Mouse (Mus musculus) midbrain, embryonic 10.5 days (tissue): Measurements from ENCODE around the gene Itpr3. TPM values are rescaled to one million over a fixed set of nuclear protein-coding genes. Genes with fewer than 3 reads are reported as not detected.

Experiments
- DNase-seq: peaks from one replicate; pipeline ENCODE4 v3.0.0-alpha.2; 2017; ENCODE audit warnings: low spot score
- H3K27ac ChIP-seq: fragments of 300-500 bp; sonication (generic); replicated peaks from 2 replicates; pipeline ENCODE4 v1.5.1; 2016; ENCODE audit warnings: mild to moderate bottlenecking
- H3K27me3 ChIP-seq: fragments of 300-500 bp; sonication (generic); 2 replicates; pipeline ENCODE4 v1.6.1; 2016; ENCODE audit warnings: low read depth, mild to moderate bottlenecking; ENCODE audit not compliant: poor library complexity, severe bottlenecking
- H3K36me3 ChIP-seq: fragments of 300-500 bp; sonication (generic); 2 replicates; pipeline ENCODE4 v1.6.1; 2016; ENCODE audit warnings: mild to moderate bottlenecking, moderate library complexity
- H3K4me1 ChIP-seq: fragments of 300-500 bp; sonication (generic); 2 replicates; pipeline ENCODE4 v1.6.1; 2016
- H3K4me3 ChIP-seq: fragments of 300-500 bp; sonication (generic); 2 replicates; pipeline ENCODE4 v1.5.1; 2016; ENCODE audit warnings: mild to moderate bottlenecking, moderate library complexity
- H3K9me3 ChIP-seq: fragments of 300-500 bp; sonication (generic); replicated peaks from 2 replicates; pipeline ENCODE4 v1.6.1; 2016; ENCODE audit warnings: mild to moderate bottlenecking
- WGBS: fragments of 180-500 bp; shearing (Covaris S2); methylation state at CpG from one replicate; pipeline ENCODE4 v1.1.7; 2016; 5-methylcytosine and 5-hydroxymethylcytosine counted together
- polyA plus RNA-seq: library from polyadenylated mRNA; unstranded; fragments of >200 nt; fragmentation: Nextera tagmentation; extraction: Ambion mirVana; gene quantifications from 2 replicates; pipeline ENCODE4 v1.2.1, GENCODE M21; 2016

The Itpr3 gene
- polyA plus RNA-seq, 1 experiment from 2014 or later = 1.0 TPM

DNA sequence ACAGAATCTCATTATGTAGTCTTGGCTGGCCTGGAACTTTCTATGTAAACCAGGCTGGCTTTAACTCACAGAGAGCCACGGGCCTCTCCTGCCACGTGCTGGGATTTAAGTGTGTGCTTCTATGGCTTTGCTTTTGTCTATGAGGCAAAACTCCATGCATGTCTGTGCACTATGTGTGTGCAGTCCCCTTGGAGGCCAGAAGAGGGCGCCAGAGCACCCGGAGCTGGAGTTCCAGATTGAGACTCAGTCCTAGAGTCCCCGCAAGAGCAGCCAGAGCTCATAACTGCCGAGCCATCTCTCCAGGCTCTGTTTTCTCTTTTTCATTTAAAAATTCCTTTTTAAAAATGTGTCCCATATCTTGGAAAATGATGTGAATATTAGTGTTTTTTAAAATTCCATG lies 20.8 kb downstream of the Itpr3 start:
- H3K4me1 ChIP-seq = peaks cover 19% of the 10 kb centered on the region
- 79% methylated on average over 6 of the region's 6 CpGs for WGBS
- H3K36me3 ChIP-seq = no peaks in the 10 kb centered on the region
- no peak overlapping the region for H3K4me3 ChIP-seq
- no peaks in the 10 kb centered on the region for H3K27me3 ChIP-seq
- no peak for DNase-seq
- peaks cover 7% of the 10 kb centered on the region; the same call in 1 of the 2 replicates for H3K9me3 ChIP-seq
- no peak overlapping the region for H3K27ac ChIP-seq

DNA sequence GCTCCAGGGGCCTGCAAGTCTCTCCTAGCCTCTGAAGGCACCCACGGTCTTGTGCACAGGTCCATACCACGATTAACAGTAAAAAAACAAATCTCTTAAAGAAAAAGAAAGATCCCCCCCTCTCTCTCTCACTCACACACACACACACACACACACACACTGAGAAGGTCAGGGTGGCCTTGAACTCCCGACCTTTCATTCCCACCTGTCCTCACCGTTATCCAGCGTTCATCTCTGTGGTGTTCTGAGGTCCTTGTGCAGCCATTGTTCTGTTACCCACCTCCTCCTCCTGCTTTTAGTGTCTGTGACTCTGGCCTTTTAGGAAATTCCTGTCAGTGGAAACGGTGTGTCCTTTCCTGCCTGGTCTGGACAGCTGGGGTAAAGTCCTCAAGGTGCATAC lies 21.4 kb downstream of the Itpr3 start:
- no peaks in the 10 kb centered on the region for H3K36me3 ChIP-seq
- no peaks in the 10 kb centered on the region for H3K27me3 ChIP-seq
- no peak overlapping the region for H3K27ac ChIP-seq
- WGBS = 88% methylated on average over 6 of the region's 6 CpGs
- DNase-seq = no peak
- H3K4me3 ChIP-seq = no peak overlapping the region
- peaks cover 23% of the 10 kb centered on the region for H3K4me1 ChIP-seq
- peaks cover 7% of the 10 kb centered on the region; the same call in 1 of the 2 replicates for H3K9me3 ChIP-seq

DNA sequence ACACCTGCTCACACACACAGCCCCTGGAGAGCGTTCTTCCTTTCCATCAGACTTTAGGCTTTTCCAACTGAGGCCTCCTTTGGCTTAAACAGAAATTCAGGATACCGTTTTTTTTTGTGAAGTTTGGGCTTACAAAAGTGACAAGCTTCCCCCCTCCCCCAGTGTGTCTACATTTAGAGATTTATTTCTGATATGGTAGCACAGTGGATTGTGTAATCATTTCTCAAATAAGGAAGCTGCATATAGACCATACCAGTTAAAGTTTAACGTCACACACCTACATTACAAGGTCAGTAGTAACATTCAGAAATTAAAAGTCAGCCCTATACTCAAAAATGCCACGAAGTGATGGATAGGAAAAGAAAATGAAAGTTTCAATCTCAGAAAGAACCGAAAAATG lies 24.8 kb downstream of the Itpr3 start:
- Histone ChIP-seq H3K27ac (no peak overlapping the region), H3K36me3 (no peaks in the 10 kb centered on the region), H3K9me3 (peaks cover 7% of the 10 kb centered on the region; the same call in 1 of the 2 replicates), H3K4me3 (no peak overlapping the region), H3K4me1 (0 out of 2 replicates have a peak, but pooled peaks cover 11% of the 10 kb centered on the region), H3K27me3 (no peaks in the 10 kb centered on the region)
- 86% methylated on average over 5 of the region's 5 CpGs for WGBS
- no peak for DNase-seq

DNA sequence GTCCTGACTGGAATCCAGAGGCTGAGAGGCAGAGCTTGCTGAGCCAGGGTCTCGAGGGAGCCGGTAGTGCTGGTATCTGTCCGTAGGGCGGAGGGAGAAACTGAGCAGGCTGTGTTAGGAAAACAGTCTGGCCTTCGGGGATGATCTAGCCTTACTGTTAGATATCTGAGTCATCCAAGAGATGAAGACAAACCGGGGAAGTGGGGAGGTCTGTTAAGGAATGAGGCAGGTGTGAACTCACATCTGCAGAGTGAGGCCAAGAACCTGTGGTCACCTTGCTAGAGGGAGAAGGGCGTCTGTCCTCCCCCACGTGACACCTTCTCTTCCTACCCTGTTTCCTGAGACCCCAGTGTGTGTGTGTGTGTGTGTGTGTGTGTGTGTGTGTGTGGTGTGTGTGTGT lies 25.7 kb downstream of the Itpr3 start:
- H3K27ac ChIP-seq = no peak overlapping the region
- peaks cover 2% of the 10 kb centered on the region; the same call in 1 of the 2 replicates for H3K9me3 ChIP-seq
- no peaks in the 10 kb centered on the region for H3K36me3 ChIP-seq
- WGBS = 69% methylated on average over 8 of the region's 8 CpGs
- no peaks in the 10 kb centered on the region for H3K27me3 ChIP-seq
- H3K4me3 ChIP-seq = no peak overlapping the region
- no peak for DNase-seq
- H3K4me1 ChIP-seq = peaks cover 15% of the 10 kb centered on the region

DNA sequence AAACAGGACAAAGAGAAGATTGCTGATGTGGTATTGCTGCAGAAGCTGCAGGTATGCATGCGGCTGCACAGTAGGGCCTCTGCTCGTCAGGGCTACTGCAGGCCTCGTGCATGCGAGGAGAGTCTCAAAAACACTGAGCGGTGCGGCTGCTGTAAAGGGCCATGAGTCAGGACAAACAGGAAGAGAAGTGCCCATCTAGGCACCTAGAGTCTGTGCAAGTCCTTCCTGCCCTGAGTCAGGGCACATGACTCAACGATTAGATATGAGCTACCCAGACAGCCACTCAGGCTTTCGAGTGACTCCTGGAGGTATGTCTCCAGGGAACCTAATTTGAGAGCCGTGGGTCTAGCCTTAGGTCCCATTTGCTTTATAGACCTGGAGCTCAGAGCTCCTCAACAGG lies 26.5 kb downstream of the Itpr3 start:
- Histone ChIP-seq H3K4me1 (peaks cover 19% of the 10 kb centered on the region), H3K27ac (0 out of 2 replicates have a peak overlapping the region, but pooled peaks have one; percentile 25), H3K36me3 (no peaks in the 10 kb centered on the region), H3K27me3 (no peaks in the 10 kb centered on the region), H3K4me3 (no peak overlapping the region), H3K9me3 (no peaks in the 10 kb centered on the region)
- WGBS = 91% methylated on average over 9 of the region's 9 CpGs
- no peak for DNase-seq

DNA sequence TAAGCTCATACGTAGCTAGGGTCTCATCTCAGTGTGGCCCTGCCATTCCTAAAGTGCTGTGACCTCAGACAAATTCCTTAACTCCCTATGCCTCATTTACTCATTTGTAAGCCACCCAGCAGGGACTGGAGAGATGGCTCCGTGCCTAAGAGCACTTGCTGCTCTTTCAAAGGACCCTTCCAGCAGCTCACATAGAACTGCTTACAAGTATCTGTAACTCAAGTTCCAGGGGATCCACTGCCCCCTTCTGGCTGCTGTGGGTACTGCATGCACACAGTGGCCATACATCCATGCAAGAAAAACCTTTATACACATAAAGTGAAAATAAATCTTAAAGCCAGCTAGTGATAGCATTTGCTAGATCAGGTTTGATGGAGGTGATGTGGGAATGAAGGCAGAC lies 28.6 kb downstream of the Itpr3 start:
- no peaks in the 10 kb centered on the region for H3K27me3 ChIP-seq
- H3K4me3 ChIP-seq = no peak overlapping the region
- H3K4me1 ChIP-seq = peaks cover 19% of the 10 kb centered on the region
- no peaks in the 10 kb centered on the region for H3K9me3 ChIP-seq
- WGBS = 73% methylated on average over 2 of the region's 2 CpGs
- DNase-seq = peak; percentile 57
- H3K27ac ChIP-seq = no peak overlapping the region
- no peaks in the 10 kb centered on the region for H3K36me3 ChIP-seq

DNA sequence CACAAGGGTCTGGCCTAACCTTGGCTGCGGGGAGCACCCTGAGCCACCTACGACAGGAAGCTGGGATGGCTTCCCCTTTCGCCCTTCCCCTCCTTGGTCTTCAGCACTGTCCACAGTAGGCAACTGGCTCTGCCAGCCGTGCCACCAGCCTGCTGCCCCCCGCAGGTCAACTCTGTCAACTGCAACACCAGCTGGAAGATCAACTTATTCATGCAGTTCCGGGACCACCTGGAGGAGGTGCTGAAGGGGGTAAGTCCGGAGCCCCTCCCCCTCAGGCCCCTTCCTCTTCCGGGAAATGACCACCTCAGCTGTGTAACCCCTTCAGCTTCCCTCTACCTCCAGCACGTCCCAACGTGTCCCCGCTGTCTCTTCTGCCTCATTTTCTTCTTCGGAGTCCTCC lies 30.3 kb downstream of the Itpr3 start:
- Histone ChIP-seq H3K4me3 (no peak overlapping the region), H3K9me3 (no peaks in the 10 kb centered on the region), H3K36me3 (no peaks in the 10 kb centered on the region), H3K27me3 (no peaks in the 10 kb centered on the region), H3K4me1 (peaks cover 12% of the 10 kb centered on the region), H3K27ac (peak overlapping the region; percentile 71)
- 32% methylated on average over 12 of the region's 12 CpGs for WGBS
- DNase-seq = peak; percentile 52

DNA sequence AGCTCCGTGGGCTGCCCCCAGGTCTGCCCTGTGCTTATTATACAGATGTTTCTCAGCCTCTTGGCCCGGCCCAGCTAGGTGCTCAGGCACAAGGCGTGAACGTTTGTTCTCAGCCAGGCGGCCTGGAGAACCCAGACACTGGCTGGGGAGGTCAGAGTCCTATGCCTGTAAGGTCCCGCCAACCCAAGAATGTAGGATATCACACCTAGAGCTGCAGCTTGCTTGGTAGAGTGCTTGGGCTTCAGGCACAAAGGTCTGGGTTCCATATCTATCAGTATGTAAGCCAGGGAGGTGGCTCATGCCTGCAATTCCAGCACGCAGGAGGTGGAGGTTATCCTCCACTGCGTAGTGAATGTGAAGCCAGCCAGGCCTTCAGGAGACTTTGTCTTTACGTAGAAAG lies 33.0 kb downstream of the Itpr3 start:
- H3K27me3 ChIP-seq = no peaks in the 10 kb centered on the region
- no peaks in the 10 kb centered on the region for H3K9me3 ChIP-seq
- no peak overlapping the region for H3K4me3 ChIP-seq
- no peak overlapping the region for H3K27ac ChIP-seq
- 85% methylated on average over 9 of the region's 9 CpGs for WGBS
- no peak for DNase-seq
- H3K4me1 ChIP-seq = peaks cover 18% of the 10 kb centered on the region
- H3K36me3 ChIP-seq = no peaks in the 10 kb centered on the region

DNA sequence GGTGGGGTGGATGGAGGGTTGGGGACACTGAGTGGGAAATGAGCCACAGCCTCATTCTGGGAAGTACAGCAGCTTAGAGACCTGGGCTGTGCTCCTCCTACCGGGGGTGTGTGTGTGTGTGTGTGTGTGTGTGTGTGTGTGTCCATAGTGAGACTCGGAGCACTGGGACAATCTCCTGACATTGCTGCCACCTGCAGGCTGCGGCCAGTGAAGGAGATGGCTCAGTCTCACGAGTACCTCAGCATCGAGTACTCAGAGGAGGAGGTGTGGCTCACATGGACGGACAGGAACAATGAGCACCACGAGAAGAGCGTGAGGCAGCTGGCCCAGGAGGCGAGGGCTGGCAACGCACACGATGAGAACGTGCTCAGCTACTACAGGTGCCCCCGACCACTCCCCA lies 38.6 kb downstream of the Itpr3 start:
- H3K36me3 ChIP-seq = no peaks in the 10 kb centered on the region
- H3K4me1 ChIP-seq = peaks cover 28% of the 10 kb centered on the region
- 47% methylated on average over 13 of the region's 13 CpGs for WGBS
- no peaks in the 10 kb centered on the region for H3K27me3 ChIP-seq
- peak; percentile 41 for DNase-seq
- H3K4me3 ChIP-seq = no peak overlapping the region
- H3K27ac ChIP-seq = no peak overlapping the region
- no peaks in the 10 kb centered on the region for H3K9me3 ChIP-seq

DNA sequence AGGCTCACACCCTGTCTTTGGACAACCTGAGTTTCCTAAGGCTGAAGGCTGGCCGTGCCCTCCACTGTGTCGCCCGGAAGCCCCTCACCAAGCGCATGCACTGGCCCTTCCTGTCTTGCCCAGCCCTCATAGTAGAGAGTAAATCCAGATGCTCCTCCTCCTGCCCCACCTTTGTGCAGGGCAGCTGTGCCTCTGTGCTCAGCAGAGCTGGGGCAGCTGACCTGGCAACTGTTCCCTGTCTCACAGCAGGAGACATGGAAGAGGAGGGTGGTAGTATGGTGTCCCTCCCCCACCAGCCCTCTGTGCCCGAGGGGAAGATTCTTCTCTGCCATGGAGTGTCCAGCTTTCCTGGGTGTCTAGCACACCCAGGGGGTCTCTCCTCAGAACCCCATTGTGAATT lies 44.6 kb downstream of the Itpr3 start:
- WGBS = 83% methylated on average over 5 of the region's 5 CpGs
- H3K9me3 ChIP-seq = no peaks in the 10 kb centered on the region
- H3K27ac ChIP-seq = peak overlapping the region; percentile 28; the same call in 1 of the 2 replicates
- no peaks in the 10 kb centered on the region for H3K36me3 ChIP-seq
- DNase-seq = no peak
- H3K4me3 ChIP-seq = no peak overlapping the region
- H3K4me1 ChIP-seq = peaks cover 43% of the 10 kb centered on the region
- no peaks in the 10 kb centered on the region for H3K27me3 ChIP-seq

DNA sequence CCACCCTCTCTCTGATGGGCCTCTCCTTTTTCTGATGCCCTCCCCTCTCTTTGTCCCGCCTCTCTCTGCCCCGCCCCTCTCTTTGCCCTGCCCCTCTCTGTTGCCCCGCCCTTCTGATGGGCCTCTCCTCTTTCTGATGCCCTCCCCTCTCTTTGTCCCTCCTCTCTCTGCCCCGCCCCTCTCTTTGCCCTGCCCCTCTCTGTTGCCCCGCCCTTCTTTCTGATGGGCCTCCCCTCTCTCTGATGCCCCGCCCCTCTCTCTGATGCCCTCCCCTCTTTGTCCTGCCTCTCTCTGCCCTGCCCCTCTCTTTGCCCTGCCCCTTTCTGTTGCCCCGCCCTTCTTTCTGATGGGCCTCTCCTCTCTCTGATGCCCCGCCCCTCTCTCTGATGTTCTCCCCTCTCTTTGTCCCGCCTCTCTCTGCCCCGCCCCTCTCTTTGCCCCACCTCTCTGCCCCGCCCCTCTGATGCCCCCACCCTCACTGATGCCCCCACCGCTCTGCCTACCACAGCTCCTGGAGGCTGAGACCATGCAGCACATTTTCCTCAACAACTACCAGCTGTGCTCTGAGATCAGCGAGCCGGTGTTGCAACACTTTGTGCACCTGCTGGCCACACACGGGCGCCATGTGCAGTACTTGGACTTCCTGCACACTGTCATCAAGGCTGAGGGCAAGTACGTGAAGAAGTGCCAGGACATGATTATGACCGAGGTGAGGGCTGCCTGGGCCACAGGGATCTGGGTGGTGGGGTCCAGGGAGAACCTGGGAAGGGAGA lies 48.8 kb downstream of the Itpr3 start:
- Histone ChIP-seq H3K36me3 (no peaks in the 10 kb centered on the region), H3K9me3 (no peaks in the 10 kb centered on the region), H3K27me3 (no peaks in the 10 kb centered on the region), H3K27ac (0 out of 2 replicates have a peak overlapping the region, but pooled peaks have one; percentile 6), H3K4me3 (no peak overlapping the region), H3K4me1 (peaks cover 33% of the 10 kb centered on the region)
- no peak for DNase-seq
- WGBS = 78% methylated on average over 17 of the region's 18 CpGs

DNA sequence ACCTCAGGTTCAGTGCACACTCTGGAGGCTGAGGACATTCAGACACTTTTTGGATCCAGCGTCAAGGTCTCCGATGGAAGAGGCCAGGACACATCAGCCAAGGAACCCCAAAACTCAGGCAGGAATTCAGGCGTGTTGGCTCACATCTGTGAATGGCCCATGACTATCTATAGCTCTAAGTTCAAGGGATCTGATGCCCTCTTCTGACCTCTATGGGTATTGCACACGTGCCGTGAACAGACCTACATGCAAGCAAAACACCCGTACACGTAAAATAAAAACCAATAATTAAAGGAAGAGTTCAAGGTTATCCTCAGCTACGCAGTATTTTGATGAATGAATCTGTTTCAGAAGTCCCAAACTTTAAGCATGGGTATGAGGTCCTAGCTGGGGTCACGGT lies 49.6 kb downstream of the Itpr3 start:
- 87% methylated on average over 9 of the region's 9 CpGs for WGBS
- H3K4me3 ChIP-seq = no peak overlapping the region
- no peaks in the 10 kb centered on the region for H3K27me3 ChIP-seq
- no peaks in the 10 kb centered on the region for H3K9me3 ChIP-seq
- no peak overlapping the region for H3K27ac ChIP-seq
- peaks cover 29% of the 10 kb centered on the region for H3K4me1 ChIP-seq
- no peak for DNase-seq
- no peaks in the 10 kb centered on the region for H3K36me3 ChIP-seq

DNA sequence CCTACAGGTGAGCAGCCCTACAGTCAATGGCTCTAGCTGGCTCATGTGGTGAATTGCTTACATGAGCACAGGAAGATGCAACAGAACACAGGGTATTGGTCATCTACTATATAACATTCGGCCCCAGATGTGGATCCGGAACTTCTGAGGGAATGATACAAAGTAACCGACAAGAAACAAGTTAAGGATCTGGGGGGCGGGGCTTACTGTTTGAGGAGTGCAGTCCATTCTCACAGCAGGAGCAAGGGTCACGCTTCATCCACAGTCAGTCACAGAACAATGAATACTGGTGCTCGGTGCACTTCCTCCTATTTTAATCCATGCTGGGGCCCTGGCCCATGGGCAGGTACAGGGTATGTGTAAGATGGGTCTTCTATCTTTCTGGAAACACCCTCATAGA lies 50.8 kb downstream of the Itpr3 start:
- Histone ChIP-seq H3K4me3 (no peak overlapping the region), H3K4me1 (peaks cover 27% of the 10 kb centered on the region), H3K36me3 (no peaks in the 10 kb centered on the region), H3K27me3 (no peaks in the 10 kb centered on the region), H3K9me3 (no peaks in the 10 kb centered on the region), H3K27ac (no peak overlapping the region)
- DNase-seq = no peak
- WGBS = 86% methylated on average over 6 of the region's 6 CpGs
